16 mouse cellular contexts compared by ENCODE assay signal in genomic region chr11:100904580-100905351, GRCm38 (mm10). TPM values are rescaled to one million over a fixed set of nuclear protein-coding genes. Genes with fewer than 3 reads are reported as not detected.
DNase-seq lines count a peak whose midpoint lies in the region; ATAC-seq and TF ChIP-seq lines count a peak whose summit lies in the region.
"Had no signal": no experiment of that assay in that cellular context is flagged by ENCODE, and none has a peak within 500 bp of the region (broad histone marks: within the 10 kb centered on the region; RNA-seq: fewer than 3 reads in every experiment).

No protein-coding gene starts in this region.

- H3K4me1 ChIP-seq in cerebellum, adult 2 months (ENCODE audit: control insufficient read depth, insufficient read depth, low read length), result no peaks in the 10 kb centered on the region
- H3K4me1 ChIP-seq in hindbrain, postnatal 0 days (ENCODE audit: insufficient read depth, low read length), result no peaks in the 10 kb centered on the region
- H3K4me1 ChIP-seq: embryonic facial prominence, embryonic 13.5 days; neural tube, embryonic 13.5 days had no signal

- H3K27ac ChIP-seq in cerebellum, adult 2 months (ENCODE audit: insufficient read depth, low read length), result 0 out of 2 replicates have a peak overlapping the region, but pooled peaks have one; percentile 47
- no peak overlapping the region for H3K27ac ChIP-seq in hindbrain, postnatal 0 days
- H3K27ac ChIP-seq: embryonic facial prominence, embryonic 13.5 days; liver, embryonic 13.5 days; neural tube, embryonic 13.5 days had no signal

- no peaks in the 10 kb centered on the region for H3K9me3 ChIP-seq in hindbrain, postnatal 0 days (ENCODE audit: low read length)
- H3K9me3 ChIP-seq: embryonic facial prominence, embryonic 13.5 days; liver, embryonic 13.5 days; neural tube, embryonic 13.5 days had no signal

- no peak overlapping the region for H3K9ac ChIP-seq in hindbrain, postnatal 0 days (replicated peaks; ENCODE audit: low read length)
- H3K9ac ChIP-seq: embryonic facial prominence, embryonic 13.5 days; liver, embryonic 13.5 days; neural tube, embryonic 13.5 days had no signal

- 70% methylated on average over 19 of the region's 20 CpGs for WGBS in cerebellum, adult 2 months
- WGBS in hindbrain, postnatal 0 days, result 74% methylated on average over 19 of the region's 20 CpGs

- ATAC-seq in activated CD4-positive, CD25-positive, alpha-beta regulatory T cell, adult 4 months, result peak; percentile 91
- peak; percentile 95 for ATAC-seq in inflammation-experienced regulatory T-cells, adult 6 months
- ATAC-seq in hindbrain, postnatal 0 days, result no peak
- ATAC-seq: forebrain, embryonic 14.5 days; intestine, embryonic 16.5 days had no signal

- H3K36me3 ChIP-seq in hindbrain, postnatal 0 days (ENCODE audit: insufficient read depth, low read length), result peaks cover 47% of the 10 kb centered on the region

- intact Hi-C loops in gastrocnemius, postnatal 36 days (cut with DNase I), result no loop called here

- DNase-seq in cerebellum, adult 2 months, result no peak
- DNase-seq in cerebellum, adult 18-20 months, result no peak
- peak; percentile 81 for DNase-seq in A20 (ENCODE audit: low read depth, low spot score)
- no peak for DNase-seq in gastrocnemius, postnatal 36 days
- no peak for DNase-seq in hindbrain, postnatal 0 days (ENCODE audit: low spot score)
- no peak for DNase-seq in cerebellum, postnatal 4 days (ENCODE audit: low spot score in 2 of 2)
- DNase-seq: adrenal gland, adult 2 months; cerebellum, adult 11 months; liver, embryonic 13.5 days; right cerebral cortex, postnatal 25 days had no signal

- H3K27me3 ChIP-seq in cerebellum, adult 2 months (ENCODE audit: control insufficient read depth, insufficient read depth, low read length), result no peaks in the 10 kb centered on the region
- H3K27me3 ChIP-seq in hindbrain, postnatal 0 days (ENCODE audit: insufficient read depth, low read length), result no peaks in the 10 kb centered on the region
- H3K27me3 ChIP-seq: embryonic facial prominence, embryonic 13.5 days; liver, embryonic 13.5 days; neural tube, embryonic 13.5 days had no signal

- no peak for TF ChIP-seq POLR2A in cerebellum, adult 2 months (IDR thresholded peaks at IDR 0.05; ENCODE audit: borderline replicate concordance, insufficient read depth, low read length)

- TF ChIP-seq CTCF in cerebellum, adult 2 months (IDR thresholded peaks at IDR 0.05; ENCODE audit: borderline replicate concordance, insufficient read depth, low read depth, low read length), result no peak
- TF ChIP-seq CTCF in hindbrain, postnatal 0 days (IDR thresholded peaks at IDR 0.05; ENCODE audit: low read depth), result no peak

- H3K4me2 ChIP-seq in hindbrain, postnatal 0 days (ENCODE audit: low read depth, low read length), result no peak overlapping the region
- H3K4me2 ChIP-seq: embryonic facial prominence, embryonic 13.5 days; liver, embryonic 13.5 days; neural tube, embryonic 13.5 days had no signal

- H3K4me3 ChIP-seq in cerebellum, adult 2 months (replicated peaks; ENCODE audit: insufficient read depth, low read depth, low read length), result no peak overlapping the region
- H3K4me3 ChIP-seq in hindbrain, postnatal 0 days (ENCODE audit: low read length), result no peak overlapping the region
- H3K4me3 ChIP-seq: embryonic facial prominence, embryonic 13.5 days; liver, embryonic 13.5 days; neural tube, embryonic 13.5 days had no signal

RNA-seq across cellular contexts. Expression of gene Stat3, which starts 34.6 kb away (rescaled TPM):
- polyA plus RNA-seq in cerebellum, adult 2 months (2012; rRNA removed), result 45.0 and 47.5 TPM in 2 replicates
- 10 to 100 TPM; 71.0 to 82.0 TPM for polyA plus RNA-seq in activated CD4-positive, CD25-positive, alpha-beta regulatory T cell, adult 4 months (2017; shearing (Covaris generic))
- polyA plus RNA-seq in inflammation-experienced regulatory T-cells, adult 6 months (2017; shearing (Covaris generic)), result 100 to 1,000 TPM in 1 of 3 experiments, 10 to 100 TPM in 2; 79.3 to 111 (median 99.2) TPM
- total RNA-seq in gastrocnemius, postnatal 36 days (2021), result 10 to 100 TPM; 38.8 to 42.9 TPM
- 49.7 and 56.2 TPM in 2 replicates for total RNA-seq in hindbrain, postnatal 0 days (2014; rRNA removed)
- 41.4 and 43.4 TPM in 2 replicates for polyA plus RNA-seq in hindbrain, postnatal 0 days (2015; fragmentation: Nextera tagmentation; extraction: Ambion mirVana)

RNA-seq across cellular contexts. Expression of gene Stat5a, which starts 45.6 kb away (rescaled TPM):
- polyA plus RNA-seq in cerebellum, adult 2 months (2012; rRNA removed), result 3.0 and 4.0 TPM in 2 replicates
- 10 to 100 TPM; 23.8 to 37.0 TPM for polyA plus RNA-seq in activated CD4-positive, CD25-positive, alpha-beta regulatory T cell, adult 4 months (2017; shearing (Covaris generic))
- 10 to 100 TPM; 31.2 to 34.1 (median 31.3) TPM for polyA plus RNA-seq in inflammation-experienced regulatory T-cells, adult 6 months (2017; shearing (Covaris generic))
- total RNA-seq in gastrocnemius, postnatal 36 days (2021), result 10 to 100 TPM in 1 of 2 experiments, 1 to 10 TPM in 1; 8.4 to 11.8 TPM
- 4.1 and 5.5 TPM in 2 replicates for total RNA-seq in hindbrain, postnatal 0 days (2014; rRNA removed)
- polyA plus RNA-seq in hindbrain, postnatal 0 days (2015; fragmentation: Nextera tagmentation; extraction: Ambion mirVana), result 2.5 and 3.3 TPM in 2 replicates

RNA-seq across cellular contexts. Expression of gene Stat5b, which starts 54.2 kb away (rescaled TPM):
- polyA plus RNA-seq in cerebellum, adult 2 months (2012; rRNA removed), result 33.6 and 37.5 TPM in 2 replicates
- 10 to 100 TPM; 27.8 to 37.2 TPM for polyA plus RNA-seq in activated CD4-positive, CD25-positive, alpha-beta regulatory T cell, adult 4 months (2017; shearing (Covaris generic))
- polyA plus RNA-seq in inflammation-experienced regulatory T-cells, adult 6 months (2017; shearing (Covaris generic)), result 10 to 100 TPM; 25.2 to 40.4 (median 33.7) TPM
- total RNA-seq in gastrocnemius, postnatal 36 days (2021), result 100 to 1,000 TPM; 103 to 135 TPM
- total RNA-seq in hindbrain, postnatal 0 days (2014; rRNA removed), result 21.8 and 25.0 TPM in 2 replicates
- 12.5 and 12.8 TPM in 2 replicates for polyA plus RNA-seq in hindbrain, postnatal 0 days (2015; fragmentation: Nextera tagmentation; extraction: Ambion mirVana)
